Mouse (Mus musculus) layer of hippocampus, adult 6 months (tissue): Measurements from ENCODE around the gene Vmn2r92. TPM values are rescaled to one million over a fixed set of nuclear protein-coding genes. Genes with fewer than 3 reads are reported as not detected.

Source experiments
- long read RNA-seq, 2 experiments: library from polyadenylated mRNA; unstranded; transcript quantifications; one replicate each; pipeline ENCODE4 v2.0.0; 2019 to 2020
- polyA plus RNA-seq: library from polyadenylated mRNA; unstranded; fragments of <200 nt; fragmentation: Nextera tagmentation; gene quantifications from 2 replicates; pipeline ENCODE4 v1.2.3, GENCODE M21; 2021

Gene Vmn2r92
- not detected in 2 replicates for polyA plus RNA-seq
- long read RNA-seq, experiment 1 = 0 reads
- long read RNA-seq, experiment 2 = 0 reads

GRCm38 (mm10) chr17:18151587-18151986 lies at the start of gene Vmn2r92:
Vmn2r92 (plus strand) TSS chr17:18151887.

Other genes starting within 250 kb of the Vmn2r92 start
- gene Fpr-rs4, start 130.2 kb upstream of the Vmn2r92 start, polyA plus RNA-seq = not detected in 2 replicates
- not detected in 2 replicates for gene Vmn2r124, start 102.5 kb upstream of the Vmn2r92 start, polyA plus RNA-seq
- gene Vmn2r91, start 66.9 kb upstream of the Vmn2r92 start, polyA plus RNA-seq = not detected in 2 replicates
- not detected in 2 replicates for gene Vmn2r94, start 125.9 kb downstream of the Vmn2r92 start, polyA plus RNA-seq
- not detected in 2 replicates for gene Vmn2r93, start 146.2 kb downstream of the Vmn2r92 start, polyA plus RNA-seq